Mouse (Mus musculus): ENCODE data around the gene Exoc6b.
"Not testable (repeated sequence)": the region's sequence is repeated elsewhere in the genome, so short reads cannot be mapped to it uniquely, and the experiment has no call there.

Exoc6b gene

DNA sequence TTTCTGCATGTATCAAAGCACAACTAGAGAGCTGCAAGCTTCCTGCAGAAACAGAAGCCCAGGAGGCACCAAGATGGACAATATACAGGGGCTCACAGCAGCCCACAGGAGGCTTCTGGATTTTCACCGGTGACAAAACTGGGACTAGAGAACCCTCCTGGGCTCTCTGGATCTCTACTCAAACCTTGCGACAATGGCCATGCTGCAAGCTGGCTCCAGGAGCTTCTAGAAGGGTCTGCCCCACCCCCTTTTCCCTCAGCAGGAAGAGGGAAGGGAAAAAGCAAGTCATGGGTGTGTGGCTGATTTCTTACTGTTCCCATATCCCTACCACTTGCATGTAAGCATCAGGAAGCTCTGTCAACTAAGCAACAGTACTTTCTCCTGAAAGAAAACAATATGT, 437.7 kb downstream of the Exoc6b start:
- DNase-seq (ENCODE audit: low read depth) = no peak

DNA sequence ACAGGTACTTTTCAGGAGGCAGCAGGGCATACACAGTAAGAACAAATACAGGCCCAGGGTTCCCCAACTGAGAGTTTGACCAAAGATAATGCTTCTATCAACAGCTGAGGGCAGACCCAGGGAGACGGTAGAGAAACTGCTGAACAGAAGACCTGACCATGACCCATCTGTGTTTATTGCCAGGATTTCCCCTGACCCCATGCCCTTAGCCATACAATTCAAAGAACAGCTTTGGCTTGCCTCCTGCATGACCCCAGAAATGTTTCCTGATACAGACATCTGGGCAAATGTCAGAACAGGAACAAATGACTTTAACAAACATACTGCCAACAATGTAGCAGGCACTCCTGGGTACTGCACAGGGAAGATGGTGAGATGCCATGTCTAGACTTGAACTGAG, 439.0 kb downstream of the Exoc6b start:
- no peak for DNase-seq (ENCODE audit: low read depth)

DNA sequence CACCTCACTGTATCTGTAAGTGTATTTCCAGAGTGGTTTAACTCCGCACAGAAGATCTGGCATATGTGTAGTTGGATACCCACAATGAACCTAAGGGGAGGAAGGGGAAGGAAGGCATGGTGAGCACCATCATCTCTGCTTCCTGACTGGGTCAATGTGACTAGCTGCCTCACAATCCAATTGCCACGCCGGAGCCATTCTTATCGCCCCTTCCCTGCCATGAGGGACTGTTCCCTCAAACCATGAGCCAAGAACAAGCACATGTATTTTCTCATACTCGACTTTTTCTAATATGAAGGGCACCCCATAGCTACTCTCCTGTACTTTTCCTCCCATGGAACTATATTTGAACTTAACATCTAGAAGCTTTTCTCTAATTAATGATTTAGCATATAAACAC, 440.5 kb downstream of the Exoc6b start:
- DNase-seq (ENCODE audit: low read depth) = no peak

DNA sequence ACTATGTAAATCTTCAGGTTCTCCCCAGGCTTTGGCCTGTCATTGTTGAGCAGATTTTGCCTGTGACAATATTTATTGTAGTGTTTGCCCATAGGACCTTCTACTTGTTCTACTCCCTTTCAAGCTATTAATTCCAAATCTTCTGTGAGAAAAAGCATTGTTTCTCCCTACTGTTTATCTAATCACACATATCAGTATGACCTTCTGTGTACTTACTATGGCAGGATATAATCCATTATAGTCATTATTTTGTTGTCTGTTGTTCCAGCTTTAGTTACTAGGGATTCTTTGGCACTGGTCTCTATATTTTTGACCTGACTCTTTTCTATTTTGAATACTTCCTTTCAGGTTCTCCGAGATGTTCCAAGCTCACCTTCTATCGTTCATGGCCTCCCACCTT, 442.9 kb downstream of the Exoc6b start:
- DNase-seq (ENCODE audit: low read depth) = no peak

DNA sequence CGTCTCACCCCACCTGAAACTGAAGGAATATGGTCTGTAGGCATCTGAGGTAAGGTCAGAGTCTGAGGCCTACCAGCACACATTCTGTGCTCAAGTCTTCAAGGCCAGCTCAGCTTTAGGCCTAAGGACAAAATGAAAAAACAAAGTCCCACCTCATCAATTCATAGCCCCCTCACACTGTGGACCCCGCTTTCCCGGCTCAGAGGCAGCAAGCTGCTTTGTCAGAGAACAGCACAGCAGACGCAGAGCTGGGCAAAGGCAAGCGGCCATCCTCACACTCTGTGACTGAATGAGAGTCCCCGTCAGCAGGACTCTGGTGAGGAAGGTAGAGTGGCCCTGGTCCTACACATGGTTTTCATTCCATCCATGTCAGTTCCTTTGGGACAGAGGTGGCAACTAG, 450.1 kb downstream of the Exoc6b start:
- no peak for DNase-seq (ENCODE audit: low read depth)

DNA sequence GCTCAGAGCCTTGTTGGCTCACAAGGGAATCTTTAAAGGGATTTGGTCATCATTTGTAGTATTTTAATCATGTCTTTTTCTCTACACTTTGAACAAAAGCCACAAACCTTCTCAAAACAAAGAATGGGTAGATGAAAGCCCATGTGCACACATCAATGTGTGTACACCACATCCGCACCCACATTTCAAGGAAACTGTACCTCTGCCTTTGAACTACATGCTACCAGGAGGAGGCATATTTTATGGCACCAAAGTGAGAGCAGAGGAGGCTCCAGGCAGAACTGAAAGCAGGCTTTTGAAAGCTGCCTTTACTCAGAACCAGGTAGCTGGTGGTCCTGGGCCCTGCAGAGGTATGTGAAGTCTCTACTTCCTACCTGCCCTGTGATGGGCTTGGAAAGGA, 452.3 kb downstream of the Exoc6b start:
- DNase-seq (ENCODE audit: low read depth) = no peak

DNA sequence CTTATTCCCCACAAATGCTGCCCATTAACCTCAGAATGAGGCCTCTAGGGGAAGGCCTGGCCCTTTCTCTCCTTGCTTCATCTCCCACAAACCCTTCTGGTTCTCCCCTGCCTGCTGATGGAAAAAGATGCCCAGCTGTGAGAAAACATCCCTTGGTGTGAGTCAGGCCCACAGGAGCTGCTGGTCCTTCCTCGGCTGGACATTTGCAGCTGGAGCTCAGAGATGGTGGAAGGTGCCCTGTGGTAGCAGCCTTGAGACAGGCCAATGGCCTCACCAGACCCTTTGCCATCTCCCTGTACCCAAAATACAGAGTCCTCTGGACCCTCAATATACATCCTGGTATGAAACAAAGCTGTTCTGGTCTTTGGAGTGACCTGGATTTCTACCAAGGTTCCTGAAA, 452.7 kb downstream of the Exoc6b start:
- DNase-seq (ENCODE audit: low read depth) = no peak

DNA sequence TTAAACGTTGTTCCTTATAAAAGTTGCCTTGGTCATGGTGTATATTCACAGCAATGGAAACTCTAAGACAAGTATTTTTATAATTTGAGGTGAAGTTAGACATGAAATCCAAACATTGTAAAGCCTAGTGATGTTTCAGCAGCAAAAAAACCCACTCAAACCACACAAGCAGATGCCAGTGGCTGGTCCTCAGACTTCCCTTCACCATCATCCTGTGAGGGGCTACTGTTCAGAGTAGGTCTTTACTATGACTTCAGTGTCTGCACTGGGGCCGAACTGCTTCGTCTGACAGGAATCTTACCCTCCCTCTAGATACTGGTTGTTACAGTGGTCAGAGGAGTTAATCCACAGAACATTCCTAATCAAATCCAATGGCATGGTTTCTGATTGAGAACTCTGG, 455.8 kb downstream of the Exoc6b start:
- DNase-seq (ENCODE audit: low read depth) = no peak

DNA sequence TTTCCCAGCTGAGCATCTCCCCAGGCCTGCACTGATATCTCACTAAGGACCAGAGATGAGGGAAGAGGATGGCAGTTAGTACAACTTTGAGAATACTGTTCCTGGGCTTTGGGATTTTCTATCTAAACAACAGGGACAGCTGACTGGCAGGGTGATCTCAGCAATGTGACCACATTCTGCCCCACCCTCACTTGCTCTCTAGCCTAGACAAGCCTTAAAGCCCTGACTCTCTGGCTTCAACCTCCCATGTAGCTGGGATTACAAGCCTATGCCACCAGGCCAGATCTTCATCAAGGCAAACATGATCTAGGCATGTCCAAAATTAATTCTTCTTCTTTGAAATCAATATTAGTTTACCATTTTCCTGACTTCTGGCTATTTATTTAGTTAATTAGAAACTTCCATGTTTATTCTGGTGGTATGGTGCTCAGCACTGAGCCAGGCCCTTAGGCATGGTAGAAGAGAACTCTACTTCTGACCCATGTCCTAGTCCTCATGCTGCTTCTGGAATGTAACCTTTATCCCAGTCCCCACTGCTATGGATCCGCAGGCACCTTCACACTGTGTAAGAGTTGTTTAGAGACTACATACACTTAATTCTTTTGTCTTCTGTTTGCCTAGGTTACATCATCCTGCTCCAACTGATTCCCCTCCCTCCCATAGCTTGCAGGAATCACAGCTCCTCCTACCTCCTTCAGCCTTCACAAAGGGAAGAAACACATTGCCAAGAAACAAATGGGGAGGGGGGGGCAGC, 468.0 kb downstream of the Exoc6b start:
- no peak for DNase-seq (ENCODE audit: low read depth)

DNA sequence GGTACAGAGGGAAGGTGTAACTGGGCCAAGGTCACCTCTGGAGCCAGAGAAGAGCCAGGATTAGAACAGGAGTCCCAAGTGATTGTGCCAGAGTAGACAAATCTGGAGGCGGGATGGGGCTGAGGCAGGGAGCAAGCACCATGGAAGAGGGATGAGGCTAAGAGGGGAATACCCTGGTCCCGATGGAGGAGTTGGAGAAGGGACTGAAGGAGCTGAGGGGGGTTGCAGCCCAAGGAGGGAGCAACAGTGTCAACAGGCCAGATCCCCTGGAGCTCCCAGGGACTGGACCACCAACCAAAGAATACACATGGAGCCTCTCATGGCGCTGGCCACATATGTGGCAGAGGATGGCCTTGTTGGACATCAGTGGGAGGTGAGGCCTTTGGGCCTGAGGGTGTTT, 470.0 kb downstream of the Exoc6b start:
- DNase-seq (ENCODE audit: low read depth) = not testable (repeated sequence)

DNA sequence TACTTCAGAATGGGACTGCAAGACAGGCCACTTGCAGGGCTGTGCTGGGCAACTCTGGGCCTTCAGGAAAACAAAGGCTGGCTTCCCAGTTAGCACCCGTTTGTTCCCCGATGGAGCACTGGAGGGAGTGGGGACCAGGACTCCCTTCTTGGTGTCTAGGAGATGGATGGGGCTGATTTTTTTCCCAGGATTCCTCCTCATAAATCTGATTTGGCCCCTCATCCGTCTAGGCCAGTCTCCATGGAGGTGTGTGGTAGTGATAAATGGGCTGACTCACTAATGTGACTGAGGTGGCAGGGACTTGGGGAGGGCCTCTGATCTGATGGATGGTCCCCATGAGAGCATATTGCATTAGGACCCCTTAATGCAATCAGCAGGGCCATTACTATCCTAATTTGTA, 470.6 kb downstream of the Exoc6b start:
- DNase-seq (ENCODE audit: low read depth) = no peak

DNA sequence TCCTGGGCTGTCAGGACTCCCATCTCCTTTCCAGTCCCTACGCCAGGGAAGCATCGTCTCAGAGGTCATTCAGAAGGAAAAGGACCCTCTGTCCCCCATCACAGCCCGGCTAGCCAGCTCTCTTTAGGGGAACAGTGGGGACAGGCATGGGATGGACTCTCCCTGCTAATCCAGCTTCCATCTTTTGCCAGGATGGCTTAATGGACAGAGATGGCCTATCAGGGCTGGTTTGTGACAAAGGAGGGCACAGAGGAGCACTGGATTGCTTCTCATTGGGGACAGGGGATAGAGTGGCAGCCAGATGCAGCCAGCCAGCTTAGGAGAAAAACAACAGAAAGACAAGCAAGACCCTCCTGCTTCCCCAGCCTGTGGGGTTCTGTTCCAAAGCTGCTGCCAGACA, 474.7 kb downstream of the Exoc6b start:
- no peak for DNase-seq (ENCODE audit: low read depth)

DNA sequence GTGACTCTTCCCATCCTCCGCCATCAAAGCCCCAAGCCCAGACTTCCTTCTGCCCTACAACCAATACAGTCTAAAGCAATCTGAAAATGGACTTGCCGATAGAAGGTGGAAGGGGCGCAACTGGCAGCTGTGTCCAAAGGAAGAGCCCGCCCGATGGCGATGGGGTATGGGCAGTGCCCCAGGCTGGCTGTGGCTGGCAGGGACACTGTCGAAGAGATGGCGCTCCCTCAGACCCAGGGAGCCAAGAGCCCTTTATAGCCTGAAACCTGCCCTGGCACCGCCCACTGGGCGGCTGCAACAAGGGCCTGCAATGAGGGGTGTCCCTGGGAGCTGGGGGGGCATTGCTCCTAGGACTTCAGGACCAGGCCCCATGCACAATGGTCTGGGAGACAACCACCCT, 475.6 kb downstream of the Exoc6b start, which contains the start of gene Cyp26b1:
Gene Cyp26b1 (minus strand): TSS at position 216 of the 400 bp plus-strand sequence.
- no peak for DNase-seq (ENCODE audit: low read depth)

DNA sequence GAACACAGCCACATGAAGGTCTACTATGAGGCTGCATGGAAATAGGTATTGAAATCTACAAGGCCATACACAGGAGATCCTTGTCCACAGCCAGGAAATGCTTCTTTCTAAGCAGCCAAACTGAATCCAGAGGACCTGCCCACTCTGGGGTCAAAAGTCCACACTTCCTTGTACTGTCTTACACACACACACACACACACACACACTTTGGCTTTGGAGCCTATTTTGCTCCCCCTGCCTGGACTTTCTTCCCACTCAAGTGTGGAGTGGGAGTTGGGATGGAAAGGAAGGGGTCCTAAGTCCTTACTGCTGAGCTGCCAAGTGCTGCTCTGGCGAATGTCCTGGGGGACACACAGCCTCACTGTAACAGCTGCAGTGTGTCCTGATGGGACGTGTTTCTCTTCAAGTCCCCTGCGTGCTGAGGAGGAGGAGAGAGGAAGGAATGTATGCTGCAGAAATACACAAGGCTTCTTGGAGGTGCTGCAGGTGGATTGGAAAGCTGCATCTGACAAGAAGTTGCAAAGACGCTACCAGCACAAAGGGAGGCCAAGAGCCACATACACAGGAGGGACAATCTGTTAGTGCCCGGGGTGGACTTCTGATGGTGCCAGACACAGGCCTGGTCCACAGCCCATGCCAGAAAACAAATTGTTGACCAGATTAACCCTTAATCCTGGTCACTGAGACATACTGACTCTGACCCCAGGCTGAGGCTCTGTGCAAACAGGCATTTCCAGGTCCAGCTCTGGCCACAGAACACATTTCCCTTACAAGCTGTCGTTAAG, 478.2 kb downstream of the Exoc6b start:
- no peak for DNase-seq (ENCODE audit: low read depth)

DNA sequence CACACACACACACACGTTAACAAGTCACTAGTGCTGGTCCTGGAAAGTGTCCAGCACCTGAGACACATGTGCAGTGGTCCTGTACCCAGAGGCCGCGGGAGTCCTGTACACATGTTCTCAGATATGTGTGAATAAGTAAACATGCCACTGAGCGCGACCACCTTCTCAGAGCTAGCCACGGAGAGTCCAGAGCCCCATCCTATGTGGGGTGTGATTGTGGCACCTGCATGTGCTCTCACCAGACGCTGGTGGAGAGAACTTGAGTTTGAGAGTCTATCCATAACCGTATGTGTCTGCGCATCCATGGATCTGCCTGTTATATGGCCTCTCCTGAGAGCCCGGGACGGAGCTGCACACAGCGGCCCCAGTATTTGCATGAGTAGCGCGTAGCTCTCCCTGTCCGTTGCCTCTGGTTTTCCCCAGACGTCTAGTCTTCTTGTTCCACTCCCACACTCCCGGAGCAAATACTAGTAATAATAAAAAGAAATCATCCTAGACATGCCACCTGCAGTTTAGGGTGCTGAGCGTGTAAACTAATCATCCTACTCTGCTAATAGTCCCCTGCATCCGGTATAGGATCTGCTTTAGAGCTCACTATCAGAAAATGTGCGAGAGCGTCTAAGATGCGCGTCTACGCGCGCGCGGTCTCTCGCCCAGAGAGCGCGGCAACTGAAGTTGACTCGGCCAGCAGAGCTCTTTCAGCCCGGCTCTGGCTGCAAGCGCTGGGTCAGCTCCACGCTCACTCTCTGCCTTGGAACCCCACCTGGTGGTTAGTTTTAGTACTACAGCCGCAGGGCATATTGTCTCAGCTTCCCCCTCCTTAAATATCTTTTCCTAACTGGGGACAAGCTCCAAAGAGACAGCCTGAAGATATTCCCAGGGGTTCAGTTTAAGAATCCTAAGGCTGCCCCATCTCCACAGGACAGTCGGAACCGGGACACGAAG, 479.3 kb downstream of the Exoc6b start:
- DNase-seq (ENCODE audit: low read depth) = peak; percentile 80

DNA sequence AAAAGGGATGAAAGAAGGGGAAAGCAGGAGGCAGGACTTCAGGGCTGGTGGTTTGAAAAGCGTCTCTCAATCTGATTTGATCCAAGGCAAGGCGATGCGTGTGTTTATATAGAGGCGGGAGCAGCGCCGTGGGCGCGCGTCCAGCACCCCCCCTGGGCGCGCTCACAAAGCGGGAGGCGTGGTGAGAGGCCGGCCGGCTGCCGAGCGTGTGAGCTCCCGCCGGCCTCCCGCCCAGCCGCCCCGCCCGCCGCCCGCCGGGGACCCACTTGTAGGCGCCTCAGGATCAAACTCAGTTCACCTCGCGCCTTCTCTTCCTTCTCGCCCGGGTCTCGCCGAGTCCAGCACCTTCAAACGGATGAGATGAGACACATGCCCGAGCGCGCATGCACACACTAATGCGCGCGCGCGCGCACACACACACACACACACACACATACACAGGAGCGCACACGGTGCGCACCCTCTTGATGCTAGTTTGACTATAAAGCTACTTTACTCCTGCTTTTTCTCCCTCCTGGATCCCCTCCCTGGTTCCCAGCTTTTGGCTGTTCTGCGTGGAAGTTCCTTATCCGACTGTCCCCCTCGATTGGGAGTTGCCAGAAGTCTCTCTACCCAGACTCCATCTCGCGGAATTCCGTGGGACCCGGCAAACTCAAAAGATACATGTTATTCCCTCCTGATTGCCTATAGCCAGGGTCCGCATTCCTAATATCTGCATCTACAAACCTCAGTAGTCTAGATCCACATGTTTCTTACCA, 480.2 kb downstream of the Exoc6b start:
- no peak for DNase-seq (ENCODE audit: low read depth)

DNA sequence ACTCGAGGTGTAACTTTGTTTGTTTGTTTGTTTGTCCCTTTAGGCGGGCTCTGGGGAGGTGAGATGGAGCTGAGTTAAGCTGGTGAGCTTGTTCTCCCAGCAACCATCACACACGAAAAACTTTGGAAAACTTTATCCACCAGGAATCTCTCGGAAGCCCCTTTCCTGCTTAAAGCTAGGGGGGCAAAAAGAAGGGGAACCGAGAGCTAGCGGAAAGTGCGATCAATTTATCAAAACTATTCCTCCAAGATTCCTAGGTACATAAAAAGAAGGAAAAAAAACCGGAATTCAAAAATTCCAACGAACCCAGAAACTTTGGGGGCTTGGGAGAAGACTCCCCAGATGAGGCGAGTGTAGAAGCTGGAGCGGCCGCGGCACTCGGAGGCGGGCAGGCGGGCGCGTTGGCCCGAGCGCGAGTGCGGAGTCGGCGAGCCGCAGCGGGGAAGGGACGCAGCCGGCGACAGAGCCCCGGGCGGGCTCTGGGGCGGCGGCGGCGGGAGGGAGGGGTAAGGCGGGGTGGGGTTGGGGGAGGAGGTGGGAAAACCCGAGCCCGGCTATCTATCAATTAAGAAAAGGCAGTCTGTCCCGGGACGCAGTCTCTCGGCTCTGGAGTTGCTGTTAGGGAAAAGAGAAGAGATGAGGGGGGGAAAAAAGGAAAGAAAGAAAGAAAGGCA, 481.0 kb downstream of the Exoc6b start:
- no peak for DNase-seq (ENCODE audit: low read depth)

DNA sequence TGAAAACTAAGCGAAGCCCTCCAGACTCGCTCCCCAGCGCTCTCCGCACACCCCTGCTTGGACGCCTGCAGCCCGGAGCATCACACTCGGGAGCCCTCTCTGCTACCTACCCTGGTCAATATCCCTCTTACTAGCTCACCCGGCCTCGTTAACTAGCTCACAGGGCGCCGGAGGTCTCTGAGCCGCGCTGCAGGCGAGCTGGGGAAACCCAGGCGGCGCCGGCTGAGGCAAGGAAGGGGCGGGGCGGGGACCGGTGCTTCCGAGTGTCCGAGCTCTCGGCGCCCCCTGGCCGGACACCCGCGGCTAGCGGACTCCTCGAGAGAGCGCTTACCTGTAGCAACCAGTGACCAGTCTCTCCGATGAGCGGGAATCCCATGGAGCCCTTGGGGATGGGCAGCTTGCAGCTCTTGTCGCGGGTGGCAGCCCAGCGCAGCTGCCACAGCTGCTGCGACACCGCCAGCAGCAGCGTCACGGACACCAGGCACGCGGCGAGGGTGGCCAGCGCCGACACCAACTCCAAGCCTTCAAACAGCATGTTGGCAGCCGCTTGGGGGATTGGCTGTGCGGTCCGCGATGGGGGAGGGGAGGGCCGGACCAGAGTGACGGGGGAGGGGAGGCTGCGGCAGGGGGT, 481.7 kb downstream of the Exoc6b start:
- no peak for DNase-seq (ENCODE audit: low read depth)

DNA sequence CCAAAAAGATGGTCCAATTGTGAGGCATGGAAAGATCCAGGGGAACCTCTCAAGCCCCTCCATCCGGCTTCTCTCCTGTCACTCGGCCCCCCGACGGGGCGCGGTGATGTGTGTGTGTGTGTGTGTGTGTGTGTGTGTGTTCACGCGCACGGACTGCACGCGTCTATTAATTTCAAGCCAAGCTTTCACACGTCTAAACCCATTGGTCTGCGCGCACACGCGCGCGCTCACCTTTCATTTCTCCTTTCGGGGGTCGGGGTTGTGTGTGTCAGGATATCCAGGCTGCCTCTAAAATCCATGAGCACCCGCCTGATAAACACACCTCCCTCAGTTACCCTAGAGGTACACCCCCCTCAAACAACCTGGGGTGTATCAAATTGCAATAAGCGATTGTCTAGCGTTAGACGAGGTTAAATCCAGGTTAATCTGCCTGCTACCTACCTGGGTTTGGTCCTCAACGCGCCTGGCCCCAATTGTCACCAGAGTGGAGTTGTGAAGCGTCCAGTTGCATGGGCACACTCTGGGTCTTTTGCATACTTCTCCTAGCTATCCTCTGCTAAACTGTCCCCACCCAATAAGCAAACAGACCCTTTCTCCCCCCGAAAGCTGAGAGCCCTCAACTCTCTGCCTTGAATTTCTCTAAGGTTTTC, 482.6 kb downstream of the Exoc6b start:
- no peak for DNase-seq (ENCODE audit: low read depth)

DNA sequence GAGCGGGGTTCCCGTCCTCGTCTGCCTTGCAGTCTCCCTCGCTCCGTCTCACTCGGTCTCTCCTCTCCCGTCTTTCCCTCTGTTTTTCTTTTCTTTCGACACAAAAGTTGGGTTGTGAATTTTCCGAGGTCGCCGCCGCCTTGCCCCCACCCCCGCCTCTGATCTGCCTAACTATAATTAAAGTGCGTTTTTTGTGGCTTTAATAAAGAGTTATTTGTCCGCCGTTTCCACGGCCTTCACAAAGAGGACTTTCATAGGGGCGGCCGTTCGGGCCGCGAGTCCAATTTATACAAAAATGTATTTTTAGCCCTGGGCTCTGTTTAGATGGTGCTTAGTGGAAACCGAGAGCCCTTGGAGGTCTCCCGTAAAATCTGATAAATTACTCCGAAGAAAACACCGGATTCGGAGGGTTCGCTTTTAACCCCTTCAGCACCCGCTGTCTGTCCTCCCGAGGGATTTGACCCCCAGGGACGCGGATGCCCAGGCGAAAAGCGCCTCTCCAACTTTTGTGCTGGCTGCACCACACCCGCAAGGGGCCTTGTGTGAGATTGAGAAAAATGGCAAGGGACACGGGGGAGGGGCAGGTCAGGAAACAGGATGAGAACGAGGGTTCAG, 483.5 kb downstream of the Exoc6b start:
- no peak for DNase-seq (ENCODE audit: low read depth)
